Mouse (Mus musculus): ENCODE results near the gene Gm9844. TPM values are rescaled to one million over a fixed set of nuclear protein-coding genes. Genes with fewer than 3 reads are reported as not detected.
"Not testable (repeated sequence)": the region's sequence is repeated elsewhere in the genome, so short reads cannot be mapped to it uniquely, and the experiment has no call there.

Gm9844 gene
- polyA plus RNA-seq (2014; fragmentation: Nextera tagmentation; extraction: Ambion mirVana) = 14.2 and 16.7 TPM in 2 replicates

DNA sequence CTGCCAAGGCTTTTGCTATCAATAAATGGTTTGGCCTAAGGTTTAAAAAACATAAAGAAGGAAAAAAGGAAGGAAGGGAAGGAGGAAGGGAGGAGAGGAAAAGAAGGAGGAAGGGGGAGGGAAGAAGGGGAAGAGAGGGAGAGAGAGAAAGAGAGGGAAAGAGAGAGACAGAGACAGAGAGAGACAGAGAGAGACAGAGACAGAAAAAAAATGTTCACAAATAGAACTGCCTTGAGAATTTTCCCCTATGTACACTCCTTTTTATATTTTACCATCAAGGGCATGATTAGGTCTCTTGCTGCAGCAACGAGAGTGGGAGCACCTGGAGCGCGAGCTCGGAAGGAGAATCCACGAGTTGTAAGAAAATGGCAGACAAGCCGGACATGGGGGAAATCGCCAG lies at the start of gene Gm9844:
TSS of gene Gm9844 (plus strand) at position 301 of the 400 bp plus-strand sequence.
- ATAC-seq (replicated peaks; ENCODE audit: low FRiP score, low TSS enrichment, low read depth) = no peak
- H3K9ac ChIP-seq (ENCODE audit: low read length) = no peak within 1 kb of the TSS
- WGBS = 89% methylated on average over 7 of the region's 7 CpGs
- DNase-seq (ENCODE audit: low spot score) = no peak
- no peak within 1 kb of the TSS for H3K4me2 ChIP-seq (ENCODE audit: low read length)
- no peaks in the 10 kb centered on the region for H3K9me3 ChIP-seq (ENCODE audit: control insufficient read depth, low read length)
- no peaks in the 10 kb centered on the region for H3K27me3 ChIP-seq (replicated peaks; ENCODE audit: control insufficient read depth, insufficient read depth, low read length)
- H3K36me3 ChIP-seq (ENCODE audit: control insufficient read depth, insufficient read depth, low read length) = no peaks in the 10 kb centered on the region
- H3K27ac ChIP-seq (ENCODE audit: low read depth) = no peak within 1 kb of the TSS
- H3K4me3 ChIP-seq (ENCODE audit: low read depth, low read length) = no peak within 1 kb of the TSS
- H3K4me1 ChIP-seq (replicated peaks; ENCODE audit: control insufficient read depth, insufficient read depth, low read length) = no peaks in the 10 kb centered on the region

DNA sequence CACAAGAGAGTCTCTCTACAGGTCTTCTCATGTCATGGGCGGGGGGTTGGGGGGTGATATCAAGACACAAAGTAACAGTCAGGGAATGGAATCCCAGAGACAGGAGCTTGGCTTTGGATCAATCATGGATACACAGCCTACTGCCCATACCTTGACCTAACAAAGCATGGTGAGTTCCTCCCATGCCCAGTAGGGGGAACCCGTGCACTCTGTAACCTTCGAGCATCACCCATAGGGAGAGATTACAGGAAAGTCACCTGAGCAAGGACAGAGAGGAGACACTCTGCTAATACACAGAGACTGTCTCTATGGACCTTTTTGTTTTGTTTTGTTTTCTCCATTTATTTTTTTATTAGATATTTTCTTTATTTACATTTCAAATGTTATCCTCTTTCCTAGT lies 44.5 kb upstream of the Gm9844 start:
- ATAC-seq (replicated peaks; ENCODE audit: low FRiP score, low TSS enrichment, low read depth) (peak; percentile 81), DNase-seq (ENCODE audit: low spot score) (peak; percentile 87)
- H3K9ac ChIP-seq (ENCODE audit: low read length) = no peak overlapping the region
- no peaks in the 10 kb centered on the region for H3K4me1 ChIP-seq (replicated peaks; ENCODE audit: control insufficient read depth, insufficient read depth, low read length)
- H3K4me3 ChIP-seq (ENCODE audit: low read depth, low read length) = no peak overlapping the region
- H3K27me3 ChIP-seq (replicated peaks; ENCODE audit: control insufficient read depth, insufficient read depth, low read length) = no peaks in the 10 kb centered on the region
- WGBS = 0% methylated on average over 3 of the region's 3 CpGs
- H3K9me3 ChIP-seq (ENCODE audit: control insufficient read depth, low read length) = no peaks in the 10 kb centered on the region
- H3K4me2 ChIP-seq (ENCODE audit: low read length) = no peak overlapping the region
- H3K27ac ChIP-seq (ENCODE audit: low read depth) = no peak overlapping the region
- no peaks in the 10 kb centered on the region for H3K36me3 ChIP-seq (ENCODE audit: control insufficient read depth, insufficient read depth, low read length)

DNA sequence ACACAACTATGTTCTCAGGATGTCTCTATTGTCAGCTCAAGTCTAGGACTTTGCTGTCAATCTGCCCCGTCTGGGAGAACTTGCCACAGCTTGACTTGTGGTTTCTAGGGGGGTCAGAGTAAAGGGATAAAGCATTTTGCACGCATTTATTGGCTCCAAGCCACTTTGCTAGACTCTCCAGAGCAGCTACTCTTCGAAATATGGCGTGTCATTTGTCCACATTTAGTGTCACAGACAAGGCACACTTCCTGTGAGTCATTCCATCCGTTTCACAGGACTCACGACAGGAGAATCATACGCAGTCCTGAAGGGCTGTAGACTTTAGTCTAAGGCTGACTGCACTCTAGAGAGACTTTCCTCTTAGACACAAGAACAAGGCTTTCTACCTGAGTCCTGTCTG lies 37.6 kb upstream of the Gm9844 start:
- no peak overlapping the region for H3K4me3 ChIP-seq (ENCODE audit: low read depth, low read length)
- ATAC-seq (replicated peaks; ENCODE audit: low FRiP score, low TSS enrichment, low read depth) (no peak), DNase-seq (ENCODE audit: low spot score) (no peak)
- no peaks in the 10 kb centered on the region for H3K4me1 ChIP-seq (replicated peaks; ENCODE audit: control insufficient read depth, insufficient read depth, low read length)
- H3K27me3 ChIP-seq (replicated peaks; ENCODE audit: control insufficient read depth, insufficient read depth, low read length) = no peaks in the 10 kb centered on the region
- no peaks in the 10 kb centered on the region for H3K36me3 ChIP-seq (ENCODE audit: control insufficient read depth, insufficient read depth, low read length)
- 75% methylated on average over 7 of the region's 7 CpGs for WGBS
- no peak overlapping the region for H3K27ac ChIP-seq (ENCODE audit: low read depth)
- H3K9me3 ChIP-seq (ENCODE audit: control insufficient read depth, low read length) = no peaks in the 10 kb centered on the region
- no peak overlapping the region for H3K4me2 ChIP-seq (ENCODE audit: low read length)
- no peak overlapping the region for H3K9ac ChIP-seq (ENCODE audit: low read length)

DNA sequence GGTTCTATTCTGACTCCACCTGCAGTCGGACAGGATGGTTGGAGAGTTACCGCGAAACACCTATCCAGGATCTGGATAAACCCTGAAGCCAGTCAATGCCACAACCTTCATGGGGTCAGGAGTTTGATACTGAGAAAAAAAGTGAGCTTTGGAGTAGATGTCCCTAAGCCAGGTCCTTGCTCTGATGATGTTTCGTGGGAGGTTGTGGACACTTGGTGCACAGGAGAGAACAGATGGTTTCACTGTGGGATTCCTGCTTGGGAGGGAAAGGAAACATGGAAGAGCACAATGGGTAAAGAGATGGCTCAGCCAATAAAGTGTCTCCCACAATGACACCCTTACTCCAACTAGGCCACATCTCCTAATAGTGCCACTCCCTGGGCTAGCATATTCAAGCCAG lies 34.8 kb upstream of the Gm9844 start:
- Histone ChIP-seq H3K4me2 (ENCODE audit: low read length) (no peak overlapping the region), H3K4me3 (ENCODE audit: low read depth, low read length) (no peak overlapping the region), H3K27ac (ENCODE audit: low read depth) (no peak overlapping the region), H3K36me3 (ENCODE audit: control insufficient read depth, insufficient read depth, low read length) (no peaks in the 10 kb centered on the region), H3K27me3 (replicated peaks; ENCODE audit: control insufficient read depth, insufficient read depth, low read length) (no peaks in the 10 kb centered on the region), H3K9ac (ENCODE audit: low read length) (no peak overlapping the region), H3K4me1 (replicated peaks; ENCODE audit: control insufficient read depth, insufficient read depth, low read length) (no peaks in the 10 kb centered on the region), H3K9me3 (ENCODE audit: control insufficient read depth, low read length) (no peaks in the 10 kb centered on the region)
- 94% methylated on average over 4 of the region's 4 CpGs for WGBS
- DNase-seq (ENCODE audit: low spot score) (no peak), ATAC-seq (replicated peaks; ENCODE audit: low FRiP score, low TSS enrichment, low read depth) (no peak)

DNA sequence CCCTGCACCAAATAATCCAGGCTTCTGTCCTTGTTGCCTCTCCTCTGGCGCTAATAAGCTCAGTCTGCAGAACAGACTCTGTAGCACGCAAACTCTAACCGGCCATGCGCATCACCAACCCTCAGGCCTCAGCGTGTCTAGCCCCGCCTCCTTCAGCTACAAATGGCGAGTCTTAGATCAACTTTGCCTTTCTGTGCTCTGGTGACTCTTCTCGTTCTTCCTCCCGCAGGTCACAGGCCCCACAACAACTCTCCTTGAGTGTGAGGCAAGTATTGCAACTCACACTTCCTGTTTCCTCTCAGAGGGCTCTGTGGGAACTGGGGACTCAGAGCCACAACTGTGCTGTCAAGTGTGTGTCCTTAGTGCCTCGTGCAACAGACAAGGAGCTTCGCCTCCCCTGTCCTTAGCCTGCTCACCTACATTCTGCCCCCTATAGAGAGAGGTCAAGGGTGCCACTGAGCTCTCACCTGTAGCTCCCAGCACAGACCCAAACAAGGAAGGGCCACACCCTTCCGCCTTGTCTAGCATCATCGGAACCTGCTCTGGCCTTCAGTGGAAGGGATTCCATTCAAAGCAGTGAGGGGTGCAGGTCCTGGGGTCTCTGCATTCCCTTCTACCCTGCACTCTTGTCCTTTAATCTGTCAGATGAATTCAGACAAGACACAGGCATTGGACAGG lies 23.1 kb upstream of the Gm9844 start:
- ATAC-seq (replicated peaks; ENCODE audit: low FRiP score, low TSS enrichment, low read depth) = 0 out of 2 replicates have a peak, but pooled peaks have one; percentile 12
- H3K27ac ChIP-seq (ENCODE audit: low read depth) = not testable (repeated sequence)

DNA sequence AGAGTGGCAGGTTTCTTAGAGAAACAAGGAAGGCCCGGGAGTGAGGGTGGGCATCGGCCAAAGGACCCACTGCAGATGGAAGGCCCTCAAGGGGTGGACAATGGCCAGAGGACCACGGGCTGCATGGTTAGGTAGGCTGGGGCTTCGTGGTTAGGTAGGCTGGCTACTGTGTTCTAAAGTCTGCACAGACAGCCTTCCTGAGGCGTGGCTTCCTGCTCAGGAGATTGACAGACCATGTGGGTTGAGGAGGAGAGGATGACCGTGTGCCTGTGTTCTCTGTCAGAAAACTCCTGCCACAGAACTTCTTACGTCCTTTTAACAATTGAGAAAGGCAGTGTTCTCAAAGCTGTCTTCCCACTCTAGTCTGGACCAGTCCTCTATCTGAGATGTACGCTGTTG lies 22.6 kb upstream of the Gm9844 start:
- Histone ChIP-seq H3K9ac (ENCODE audit: low read length) (no peak overlapping the region), H3K4me3 (ENCODE audit: low read depth, low read length) (no peak overlapping the region), H3K9me3 (ENCODE audit: control insufficient read depth, low read length) (no peaks in the 10 kb centered on the region), H3K4me2 (ENCODE audit: low read length) (no peak overlapping the region), H3K27me3 (replicated peaks; ENCODE audit: control insufficient read depth, insufficient read depth, low read length) (no peaks in the 10 kb centered on the region), H3K36me3 (ENCODE audit: control insufficient read depth, insufficient read depth, low read length) (no peaks in the 10 kb centered on the region), H3K27ac (ENCODE audit: low read depth) (no peak overlapping the region), H3K4me1 (replicated peaks; ENCODE audit: control insufficient read depth, insufficient read depth, low read length) (no peaks in the 10 kb centered on the region)
- no peak for DNase-seq (ENCODE audit: low spot score)
- no peak for ATAC-seq (replicated peaks; ENCODE audit: low FRiP score, low TSS enrichment, low read depth)
- WGBS = 74% methylated on average over 8 of the region's 8 CpGs

More for the DNA sequence above, 23.1 kb upstream of the Gm9844 start:
- not testable (repeated sequence) for H3K4me2 ChIP-seq (ENCODE audit: low read length); H3K4me1 ChIP-seq (replicated peaks; ENCODE audit: control insufficient read depth, insufficient read depth, low read length); DNase-seq (ENCODE audit: low spot score); H3K4me3 ChIP-seq (ENCODE audit: low read depth, low read length); H3K9ac ChIP-seq (ENCODE audit: low read length); H3K27me3 ChIP-seq (replicated peaks; ENCODE audit: control insufficient read depth, insufficient read depth, low read length); H3K36me3 ChIP-seq (ENCODE audit: control insufficient read depth, insufficient read depth, low read length); H3K9me3 ChIP-seq (ENCODE audit: control insufficient read depth, low read length)
- WGBS = 63% methylated on average over 11 of the region's 13 CpGs

DNA sequence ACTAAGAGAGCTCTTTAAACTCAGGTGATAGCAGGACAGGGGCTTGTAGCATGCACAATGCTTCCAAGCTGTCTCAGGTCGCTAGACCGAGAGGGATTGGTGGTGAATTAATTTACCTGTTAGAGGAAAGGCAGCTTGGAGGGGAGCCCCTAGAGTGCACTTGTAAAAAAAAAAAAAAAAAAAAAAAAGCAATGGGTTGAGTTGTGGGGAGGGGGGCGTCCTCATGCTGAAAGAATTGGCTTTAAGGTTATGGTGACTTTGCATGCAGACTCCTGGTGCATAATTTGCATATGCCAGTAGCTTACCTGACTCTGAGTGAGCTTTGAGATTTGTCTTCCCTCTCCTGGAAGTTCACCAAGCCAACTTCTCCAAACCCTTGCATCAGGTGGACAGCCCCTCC lies 21.7 kb upstream of the Gm9844 start:
- WGBS = 63% methylated on average over 3 of the region's 3 CpGs
- no peak overlapping the region for H3K9ac ChIP-seq (ENCODE audit: low read length)
- no peaks in the 10 kb centered on the region for H3K9me3 ChIP-seq (ENCODE audit: control insufficient read depth, low read length)
- H3K4me1 ChIP-seq (replicated peaks; ENCODE audit: control insufficient read depth, insufficient read depth, low read length) = no peaks in the 10 kb centered on the region
- no peaks in the 10 kb centered on the region for H3K27me3 ChIP-seq (replicated peaks; ENCODE audit: control insufficient read depth, insufficient read depth, low read length)
- no peak overlapping the region for H3K27ac ChIP-seq (ENCODE audit: low read depth)
- no peak for ATAC-seq (replicated peaks; ENCODE audit: low FRiP score, low TSS enrichment, low read depth)
- no peak overlapping the region for H3K4me3 ChIP-seq (ENCODE audit: low read depth, low read length)
- no peaks in the 10 kb centered on the region for H3K36me3 ChIP-seq (ENCODE audit: control insufficient read depth, insufficient read depth, low read length)
- H3K4me2 ChIP-seq (ENCODE audit: low read length) = no peak overlapping the region
- no peak for DNase-seq (ENCODE audit: low spot score)

DNA sequence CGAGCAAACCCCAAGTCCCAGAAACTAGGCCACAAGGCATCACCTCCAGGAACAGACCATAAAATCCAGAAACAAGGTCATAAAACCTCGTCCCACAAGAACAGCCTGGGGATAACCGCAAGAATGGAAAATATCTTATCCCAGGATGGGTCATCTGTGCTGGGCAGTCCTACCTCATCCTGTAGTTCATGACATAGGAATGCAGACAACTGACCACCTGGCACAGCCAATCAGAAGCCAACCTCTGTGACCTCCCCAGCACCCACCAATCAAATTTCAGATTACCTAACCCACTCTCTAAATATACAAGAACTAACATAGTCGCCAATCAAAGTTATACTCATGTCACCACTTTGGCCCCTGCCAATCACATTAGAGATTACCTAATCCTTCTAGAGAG lies 21.0 kb upstream of the Gm9844 start:
- Histone ChIP-seq H3K27ac (ENCODE audit: low read depth) (no peak overlapping the region), H3K4me1 (replicated peaks; ENCODE audit: control insufficient read depth, insufficient read depth, low read length) (no peaks in the 10 kb centered on the region), H3K4me3 (ENCODE audit: low read depth, low read length) (no peak overlapping the region), H3K27me3 (replicated peaks; ENCODE audit: control insufficient read depth, insufficient read depth, low read length) (no peaks in the 10 kb centered on the region), H3K4me2 (ENCODE audit: low read length) (no peak overlapping the region), H3K9ac (ENCODE audit: low read length) (no peak overlapping the region), H3K36me3 (ENCODE audit: control insufficient read depth, insufficient read depth, low read length) (no peaks in the 10 kb centered on the region), H3K9me3 (ENCODE audit: control insufficient read depth, low read length) (no peaks in the 10 kb centered on the region)
- ATAC-seq (replicated peaks; ENCODE audit: low FRiP score, low TSS enrichment, low read depth) (no peak), DNase-seq (ENCODE audit: low spot score) (no peak)
- WGBS = 65% methylated on average over 4 of the region's 4 CpGs

DNA sequence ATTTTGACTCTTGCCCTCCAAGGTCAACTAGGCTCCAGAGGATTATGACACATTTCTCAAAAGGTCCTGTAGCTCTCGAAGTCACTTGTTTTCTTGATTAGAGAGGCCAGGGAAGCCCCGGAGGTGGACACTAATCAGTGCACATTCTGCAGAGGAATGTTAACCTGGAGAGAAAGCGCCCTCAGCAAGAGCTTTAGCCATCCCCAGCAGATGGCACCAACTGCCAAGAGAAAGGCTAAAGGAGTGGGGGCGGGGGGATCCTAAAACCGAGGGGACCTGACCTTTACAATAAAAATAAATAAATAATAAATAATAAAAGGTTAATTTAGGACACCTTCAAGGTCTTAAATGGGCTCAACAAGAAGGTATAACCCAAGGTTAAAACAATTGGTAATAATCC lies 17.9 kb upstream of the Gm9844 start:
- Histone ChIP-seq H3K4me1 (replicated peaks; ENCODE audit: control insufficient read depth, insufficient read depth, low read length) (no peaks in the 10 kb centered on the region), H3K4me3 (ENCODE audit: low read depth, low read length) (no peak overlapping the region), H3K27me3 (replicated peaks; ENCODE audit: control insufficient read depth, insufficient read depth, low read length) (no peaks in the 10 kb centered on the region), H3K36me3 (ENCODE audit: control insufficient read depth, insufficient read depth, low read length) (no peaks in the 10 kb centered on the region), H3K9ac (ENCODE audit: low read length) (no peak overlapping the region), H3K4me2 (ENCODE audit: low read length) (no peak overlapping the region), H3K27ac (ENCODE audit: low read depth) (no peak overlapping the region), H3K9me3 (ENCODE audit: control insufficient read depth, low read length) (no peaks in the 10 kb centered on the region)
- DNase-seq (ENCODE audit: low spot score) = no peak
- WGBS = 41% methylated on average over 5 of the region's 5 CpGs
- no peak for ATAC-seq (replicated peaks; ENCODE audit: low FRiP score, low TSS enrichment, low read depth)
